Mouse (Mus musculus): ENCODE results near the gene Plxnb1. TPM values are rescaled to one million over a fixed set of nuclear protein-coding genes. Genes with fewer than 3 reads are reported as not detected.

Plxnb1 gene
- polyA plus RNA-seq, 1 experiment from 2014 or later = 24.9 TPM

- no peak for DNase-seq (ENCODE audit: low spot score)
- H3K4me3 ChIP-seq = peak overlapping the region; percentile 37
- H3K4me1 ChIP-seq = peaks cover 32% of the 10 kb centered on the region
- peak overlapping the region; percentile 71 for H3K27ac ChIP-seq (replicated peaks)
- peaks cover 46% of the 10 kb centered on the region for H3K36me3 ChIP-seq
- no peaks in the 10 kb centered on the region for H3K27me3 ChIP-seq (ENCODE audit: low read depth, poor library complexity, severe bottlenecking)
- 93% methylated on average over 12 of the region's 12 CpGs for WGBS
- no peaks in the 10 kb centered on the region for H3K9me3 ChIP-seq (replicated peaks)
These were observed 39.7 kb upstream of the Plxnb1 start for GRCm38 (mm10) chr9:109055271-109056030.

DNA sequence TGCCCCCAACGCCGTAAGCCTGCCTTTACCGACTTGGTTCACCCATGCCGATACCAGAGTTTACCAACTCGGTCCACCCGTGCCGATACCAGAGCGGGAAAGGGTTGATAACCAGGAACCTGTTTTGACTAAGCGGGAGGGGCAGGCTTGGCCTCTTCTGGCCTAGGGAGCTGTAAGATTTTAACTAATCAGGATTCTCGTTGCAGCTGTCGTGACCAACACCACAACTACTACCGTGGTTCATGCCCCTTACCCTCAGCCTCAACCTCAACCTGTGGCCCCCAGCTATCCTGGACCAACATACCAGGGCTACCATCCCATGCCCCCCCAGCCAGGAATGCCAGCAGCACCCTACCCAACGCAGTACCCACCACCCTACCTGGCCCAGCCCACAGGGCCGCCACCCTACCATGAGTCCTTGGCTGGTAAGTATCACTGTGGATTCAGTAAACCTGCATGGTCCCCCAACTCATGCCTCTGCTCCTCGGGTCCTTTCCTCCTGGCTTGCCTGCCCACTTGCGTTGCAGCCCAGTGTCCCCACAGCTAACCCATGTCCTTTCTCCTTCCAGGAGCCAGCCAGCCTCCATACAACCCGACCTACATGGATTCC is 39.0 kb upstream of the Plxnb1 start:
- Histone ChIP-seq H3K27ac (replicated peaks) (no peak overlapping the region), H3K27me3 (ENCODE audit: low read depth, poor library complexity, severe bottlenecking) (no peaks in the 10 kb centered on the region), H3K4me1 (peaks cover 32% of the 10 kb centered on the region), H3K4me3 (no peak overlapping the region), H3K9me3 (replicated peaks) (no peaks in the 10 kb centered on the region), H3K36me3 (peaks cover 52% of the 10 kb centered on the region)
- DNase-seq (ENCODE audit: low spot score) = no peak
- WGBS = 92% methylated on average over 17 of the region's 17 CpGs

- H3K4me1 ChIP-seq = peaks cover 32% of the 10 kb centered on the region
- DNase-seq (ENCODE audit: low spot score) = no peak
- no peaks in the 10 kb centered on the region for H3K27me3 ChIP-seq (ENCODE audit: low read depth, poor library complexity, severe bottlenecking)
- H3K27ac ChIP-seq (replicated peaks) = no peak overlapping the region
- no peak overlapping the region for H3K4me3 ChIP-seq
- H3K9me3 ChIP-seq (replicated peaks) = no peaks in the 10 kb centered on the region
- peaks cover 57% of the 10 kb centered on the region for H3K36me3 ChIP-seq
- 85% methylated on average over 4 of the region's 4 CpGs for WGBS
These were observed 38.3 kb upstream of the Plxnb1 start for GRCm38 (mm10) chr9:109056916-109057315.

DNA sequence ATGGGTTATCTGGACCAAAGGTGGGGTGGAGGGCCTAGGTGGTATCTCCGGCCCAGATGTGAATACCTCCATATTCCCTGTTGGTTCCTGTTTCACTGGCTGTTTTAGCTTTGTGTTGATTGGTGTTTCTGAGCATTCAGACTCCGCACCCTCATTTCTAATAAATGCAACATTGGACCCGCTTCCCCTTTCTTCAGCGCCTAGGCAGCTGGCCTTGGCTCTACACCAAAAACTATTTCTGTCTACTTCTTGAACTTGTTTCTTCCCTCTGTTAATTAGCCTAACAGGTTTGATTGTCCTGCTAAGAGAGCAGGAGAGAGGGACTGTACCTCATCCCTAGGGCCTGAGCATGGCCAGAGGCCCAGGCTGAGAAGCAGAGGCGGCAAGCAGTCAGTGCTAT is 37.6 kb upstream of the Plxnb1 start:
- Histone ChIP-seq H3K27ac (replicated peaks) (no peak overlapping the region), H3K4me3 (no peak overlapping the region), H3K36me3 (peaks cover 64% of the 10 kb centered on the region), H3K9me3 (replicated peaks) (no peaks in the 10 kb centered on the region), H3K27me3 (ENCODE audit: low read depth, poor library complexity, severe bottlenecking) (no peaks in the 10 kb centered on the region), H3K4me1 (peaks cover 32% of the 10 kb centered on the region)
- 96% methylated on average over 5 of the region's 5 CpGs for WGBS
- no peak for DNase-seq (ENCODE audit: low spot score)

DNA sequence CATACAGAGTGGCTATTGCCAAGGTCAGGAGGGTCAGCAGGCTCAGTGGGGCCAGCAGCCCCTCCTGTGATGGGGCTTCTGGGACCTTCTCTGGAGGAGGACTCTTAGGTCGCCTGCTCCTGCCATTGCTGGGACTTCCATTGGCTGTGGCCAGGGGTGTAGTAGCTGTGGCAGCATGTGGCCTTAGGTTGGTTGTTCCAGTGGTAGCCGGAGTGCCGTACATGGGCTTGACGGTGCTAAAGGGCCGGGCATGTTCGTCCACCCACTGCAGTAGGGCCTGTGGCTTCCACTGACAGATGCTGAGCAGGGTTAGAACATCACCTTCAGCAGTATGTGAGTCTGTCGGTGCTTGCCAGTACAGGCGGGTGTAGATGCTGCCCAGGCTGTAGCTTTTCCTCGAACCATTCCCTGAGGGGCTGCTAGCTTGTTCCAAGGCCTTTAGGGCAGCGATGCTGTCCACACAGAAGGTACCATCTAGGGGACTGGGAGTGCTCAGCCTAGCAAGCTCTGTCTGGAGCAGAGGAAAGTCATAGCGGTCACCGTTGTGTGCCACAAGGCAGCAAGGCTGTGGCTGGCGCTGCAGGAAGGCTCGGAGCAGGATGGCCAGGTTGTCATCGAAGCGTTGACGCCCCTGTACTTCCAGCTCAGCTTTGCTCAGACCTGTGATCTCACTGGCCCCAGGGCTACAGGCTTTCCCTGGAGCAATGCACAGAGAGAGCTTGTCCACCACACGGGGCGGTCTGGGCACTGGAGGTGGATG is 37.0 kb upstream of the Plxnb1 start:
- Histone ChIP-seq H3K27me3 (ENCODE audit: low read depth, poor library complexity, severe bottlenecking) (no peaks in the 10 kb centered on the region), H3K9me3 (replicated peaks) (no peaks in the 10 kb centered on the region), H3K4me1 (peaks cover 32% of the 10 kb centered on the region), H3K4me3 (no peak overlapping the region), H3K27ac (replicated peaks) (no peak overlapping the region), H3K36me3 (peaks cover 70% of the 10 kb centered on the region)
- DNase-seq (ENCODE audit: low spot score) = no peak
- WGBS = 93% methylated on average over 19 of the region's 19 CpGs

GRCm38 (mm10) chr9:109059136-109059903 is 35.9 kb upstream of the Plxnb1 start, which contains the start of gene Trex1:
Gene Trex1, minus strand, starts transcription at chr9:109059734.
- Histone ChIP-seq H3K27ac (replicated peaks) (peak within 1 kb of the TSS; percentile 87), H3K9me3 (replicated peaks) (no peaks in the 10 kb centered on the region), H3K4me1 (peaks cover 31% of the 10 kb centered on the region), H3K27me3 (ENCODE audit: low read depth, poor library complexity, severe bottlenecking) (no peaks in the 10 kb centered on the region), H3K36me3 (peaks cover 82% of the 10 kb centered on the region), H3K4me3 (peak within 1 kb of the TSS; percentile 42)
- DNase-seq (ENCODE audit: low spot score) = peak; percentile 85
- 28% methylated on average over 15 of the region's 15 CpGs for WGBS

- H3K27me3 ChIP-seq (ENCODE audit: low read depth, poor library complexity, severe bottlenecking) = no peaks in the 10 kb centered on the region
- peaks cover 92% of the 10 kb centered on the region for H3K36me3 ChIP-seq
- no peak for DNase-seq (ENCODE audit: low spot score)
- H3K27ac ChIP-seq (replicated peaks) = no peak overlapping the region
- WGBS = 91% methylated on average over 16 of the region's 16 CpGs
- no peaks in the 10 kb centered on the region for H3K9me3 ChIP-seq (replicated peaks)
- no peak overlapping the region for H3K4me3 ChIP-seq
- peaks cover 21% of the 10 kb centered on the region for H3K4me1 ChIP-seq
These were observed 34.8 kb upstream of the Plxnb1 start for GRCm38 (mm10) chr9:109060184-109060897.

DNA sequence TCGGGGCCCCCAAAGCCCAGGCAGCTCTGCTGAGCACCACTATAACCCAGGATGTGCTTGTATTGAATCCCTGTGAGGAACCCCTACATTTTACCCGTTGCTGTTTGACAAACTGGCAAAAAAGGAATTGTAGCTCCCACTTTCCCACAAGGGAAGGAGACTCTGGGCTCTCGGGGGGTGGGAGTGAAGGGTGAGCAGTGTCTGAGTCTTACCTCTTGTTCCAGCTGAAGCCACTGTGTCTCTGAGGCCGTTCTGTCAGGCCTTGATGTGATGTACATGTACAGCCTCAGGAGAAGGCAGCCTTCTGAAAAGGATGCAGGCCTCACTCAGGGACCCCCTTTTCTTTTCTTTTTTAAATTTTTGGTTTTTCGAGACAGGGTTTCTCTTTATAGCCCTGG is 34.3 kb upstream of the Plxnb1 start:
- H3K36me3 ChIP-seq = peaks cover 93% of the 10 kb centered on the region
- DNase-seq (ENCODE audit: low spot score) = no peak
- H3K4me3 ChIP-seq = no peak overlapping the region
- peaks cover 18% of the 10 kb centered on the region for H3K4me1 ChIP-seq
- H3K27ac ChIP-seq (replicated peaks) = no peak overlapping the region
- H3K27me3 ChIP-seq (ENCODE audit: low read depth, poor library complexity, severe bottlenecking) = no peaks in the 10 kb centered on the region
- 97% methylated on average over 5 of the region's 5 CpGs for WGBS
- H3K9me3 ChIP-seq (replicated peaks) = no peaks in the 10 kb centered on the region

DNA sequence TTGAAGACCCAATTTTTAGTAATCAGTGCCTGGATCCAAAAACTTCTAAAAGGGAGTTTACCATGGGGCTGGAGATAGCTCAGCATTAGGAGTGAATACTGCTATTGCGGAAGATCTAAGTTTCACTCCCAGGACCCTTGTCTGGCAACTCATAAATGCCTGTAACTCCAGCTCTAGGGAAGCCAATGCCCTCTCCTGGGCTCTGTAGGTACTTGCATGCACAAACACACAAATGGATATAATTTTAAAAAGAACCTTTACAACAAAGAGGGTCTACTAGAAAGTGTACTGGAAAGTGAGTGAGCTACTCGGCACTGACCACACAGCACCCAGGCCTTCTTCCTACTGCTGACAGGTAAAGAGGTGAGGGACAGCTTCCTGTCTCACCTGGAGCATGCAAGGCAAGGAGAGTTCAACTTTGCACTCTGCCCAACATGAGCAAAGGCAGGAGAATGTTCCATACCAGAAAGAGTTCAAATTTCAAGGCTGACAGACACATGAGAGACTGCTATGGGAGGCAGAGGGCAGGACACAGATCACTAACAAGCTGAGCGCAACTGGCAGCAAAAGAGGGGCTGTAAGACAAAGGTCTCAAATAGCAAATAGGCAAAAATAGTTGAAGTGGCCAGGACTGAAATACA is 27.0 kb upstream of the Plxnb1 start:
- Histone ChIP-seq H3K36me3 (peaks cover 89% of the 10 kb centered on the region), H3K4me1 (peaks cover 14% of the 10 kb centered on the region), H3K27ac (replicated peaks) (no peak overlapping the region), H3K4me3 (no peak overlapping the region), H3K9me3 (replicated peaks) (no peaks in the 10 kb centered on the region), H3K27me3 (ENCODE audit: low read depth, poor library complexity, severe bottlenecking) (no peaks in the 10 kb centered on the region)
- no peak for DNase-seq (ENCODE audit: low spot score)
- 94% methylated on average over 3 of the region's 3 CpGs for WGBS

DNA sequence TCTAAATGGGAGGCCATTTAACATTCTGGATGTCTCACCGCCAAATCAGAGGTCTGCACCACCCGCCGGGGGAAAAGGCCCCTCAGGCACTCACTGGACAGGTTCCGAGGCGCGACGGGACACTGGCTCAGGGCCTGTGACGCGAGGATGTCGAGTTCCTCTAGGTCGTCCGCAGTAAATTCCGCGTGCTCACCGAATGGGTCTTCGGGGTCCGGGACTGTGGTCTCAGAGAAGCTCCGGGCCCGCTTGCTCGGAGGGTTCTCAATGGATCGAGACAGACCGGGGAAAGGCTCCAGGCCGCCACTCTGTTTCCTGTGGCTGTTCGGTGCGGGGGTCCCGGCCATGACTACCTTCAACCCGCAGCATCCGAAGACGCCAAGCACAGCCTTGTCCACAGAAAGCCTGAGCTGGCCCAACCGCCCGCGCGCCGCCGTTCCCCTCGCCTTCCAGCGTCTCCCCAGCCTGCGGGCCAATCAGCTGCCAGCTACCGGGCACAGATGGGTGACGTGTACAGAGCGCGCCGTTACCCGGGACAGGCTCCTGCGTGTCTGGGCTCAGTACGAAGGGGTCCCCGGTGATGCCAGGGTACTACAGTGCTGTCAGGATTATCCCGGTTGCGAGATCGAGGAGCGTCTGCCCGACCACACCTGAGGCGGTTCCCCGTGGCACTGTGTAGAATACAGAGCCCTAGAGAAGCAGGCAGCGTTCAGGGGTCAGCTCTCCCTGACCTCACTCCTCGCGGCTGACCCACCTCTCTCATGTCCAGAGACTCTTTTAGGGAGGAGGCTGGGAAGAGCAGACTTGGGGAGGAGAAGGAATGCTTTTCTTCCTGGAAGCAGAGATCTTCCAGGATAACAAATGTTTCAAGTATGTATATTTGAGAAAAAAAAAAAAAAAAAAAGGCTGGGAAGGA is 21.3 kb upstream of the Plxnb1 start, which contains the start of gene Atrip:
Gene Atrip, minus strand, starts transcription at position 464 of the 913 bp plus-strand sequence.
- under 1% methylated on average over 57 of the region's 57 CpGs for WGBS
- Histone ChIP-seq H3K36me3 (peaks cover 43% of the 10 kb centered on the region), H3K9me3 (replicated peaks) (no peaks in the 10 kb centered on the region), H3K4me3 (peak within 1 kb of the TSS; percentile 78), H3K27me3 (ENCODE audit: low read depth, poor library complexity, severe bottlenecking) (no peaks in the 10 kb centered on the region), H3K4me1 (peaks cover 26% of the 10 kb centered on the region), H3K27ac (replicated peaks) (peak within 1 kb of the TSS; percentile 90)
- DNase-seq (ENCODE audit: low spot score) = peak; percentile 92

- H3K36me3 ChIP-seq = peaks cover 33% of the 10 kb centered on the region
- H3K27ac ChIP-seq (replicated peaks) = no peak overlapping the region
- no peaks in the 10 kb centered on the region for H3K9me3 ChIP-seq (replicated peaks)
- H3K4me1 ChIP-seq = peaks cover 27% of the 10 kb centered on the region
- 96% methylated on average over 3 of the region's 3 CpGs for WGBS
- no peaks in the 10 kb centered on the region for H3K27me3 ChIP-seq (ENCODE audit: low read depth, poor library complexity, severe bottlenecking)
- peak overlapping the region; percentile 94; the same call in 1 of the 2 replicates for H3K4me3 ChIP-seq
- no peak for DNase-seq (ENCODE audit: low spot score)
These were observed 14.7 kb upstream of the Plxnb1 start for GRCm38 (mm10) chr9:109080516-109080915.
